Mouse (Mus musculus) embryonic facial prominence, embryonic 14.5 days (tissue): ENCODE measurements at regions not wholly inside any gene's neighbourhood (a gene's known extent, or its start where the extent isn't known, plus 50 kb on each side); places are given as distances from the start of the nearest gene placed in this dataset.

Experiments
- ATAC-seq: fragments of 200-750 bp; cut with Nextera tagmentation; 2 replicates; pipeline ENCODE4 v1.8.0; 2017; ENCODE audit warnings: low read depth, moderate number of reproducible peaks, moderate TSS enrichment
- DNase-seq: peaks from one replicate; pipeline ENCODE4 v3.0.0-alpha.2; 2015; ENCODE audit warnings: low spot score
- H3K27ac ChIP-seq: fragments of 300-500 bp; sonication (generic); replicated peaks from 2 replicates; pipeline ENCODE4 v1.5.1; 2014; ENCODE audit warnings: low read depth, mild to moderate bottlenecking, low read length, moderate library complexity
- H3K27me3 ChIP-seq: fragments of 300-500 bp; sonication (generic); replicated peaks from 2 replicates; pipeline ENCODE4 v1.6.1; 2014; ENCODE audit warnings: low read length; ENCODE audit not compliant: control insufficient read depth, insufficient read depth
- H3K36me3 ChIP-seq: fragments of 300-500 bp; sonication (generic); 2 replicates; pipeline ENCODE4 v1.6.1; 2014; ENCODE audit warnings: low read length, mixed read lengths; ENCODE audit not compliant: control insufficient read depth, insufficient read depth
- H3K4me1 ChIP-seq: fragments of 300-500 bp; sonication (generic); 2 replicates; pipeline ENCODE4 v1.6.1; 2014; ENCODE audit warnings: antibody characterized with exemption, low read length; ENCODE audit not compliant: control insufficient read depth, insufficient read depth
- H3K4me2 ChIP-seq: fragments of 300-500 bp; sonication (generic); 2 replicates; pipeline ENCODE4 v1.6.1; 2014; ENCODE audit warnings: low read depth, mild to moderate bottlenecking, low read length, moderate library complexity, mixed read lengths
- H3K4me3 ChIP-seq: fragments of 300-500 bp; sonication (generic); 2 replicates; pipeline ENCODE4 v1.5.1; 2014; ENCODE audit warnings: low read depth, mild to moderate bottlenecking, low read length
- H3K9ac ChIP-seq: fragments of 300-500 bp; sonication (generic); 2 replicates; pipeline ENCODE4 v1.6.1; 2014; ENCODE audit warnings: low read depth, mild to moderate bottlenecking, low read length, moderate library complexity, mixed read lengths
- H3K9me3 ChIP-seq: fragments of 300-500 bp; sonication (generic); 2 replicates; pipeline ENCODE4 v1.6.1; 2016; ENCODE audit warnings: low read length; ENCODE audit not compliant: control insufficient read depth
- WGBS: fragments of 180-500 bp; shearing (Covaris S2); extraction: QIAGEN DNeasy Blood & Tissue Kit; methylation state at CpG from one replicate; pipeline ENCODE4 v1.1.7; 2014; 5-methylcytosine and 5-hydroxymethylcytosine counted together

DNA sequence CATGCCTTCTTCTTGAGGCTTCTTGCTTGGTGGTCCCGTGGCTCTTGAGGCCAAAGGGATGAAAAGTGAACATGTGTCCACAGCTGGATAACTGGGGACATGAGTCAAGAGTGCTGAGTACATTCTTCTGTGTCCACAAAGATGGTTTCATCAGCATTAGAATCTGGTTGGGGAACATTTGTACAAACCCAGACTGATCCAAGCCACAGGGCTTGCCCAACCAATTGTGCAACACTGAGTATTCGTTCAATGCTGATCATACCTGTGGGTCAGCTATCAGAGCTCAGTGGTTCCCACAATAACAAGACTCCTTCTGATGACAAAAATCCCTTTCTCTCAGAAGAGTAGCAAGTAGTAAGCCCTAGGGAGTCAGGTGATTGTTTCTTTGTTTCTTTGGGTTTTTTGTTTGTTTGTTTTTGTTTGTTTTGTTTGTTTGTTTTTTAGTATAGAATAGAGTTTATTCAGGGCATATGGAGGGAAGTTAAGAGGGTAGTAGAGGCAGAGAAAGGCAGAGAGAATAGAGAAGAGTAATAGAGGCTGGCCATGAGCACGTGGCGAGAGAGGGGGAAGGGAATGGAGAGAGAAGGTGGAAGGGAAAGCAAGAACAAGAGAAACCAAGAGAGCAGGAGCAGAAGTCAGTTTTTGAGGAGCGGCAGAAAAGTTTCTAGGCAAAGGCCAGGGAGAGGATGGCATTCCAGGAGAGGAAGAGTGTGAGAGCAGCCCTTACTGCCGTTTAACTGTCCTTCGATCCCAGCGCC is 612.5 kb downstream of the Zfp706 start:
- no peak overlapping the region for H3K4me2 ChIP-seq
- H3K27ac ChIP-seq, result no peak overlapping the region
- 71% methylated on average over 8 of the region's 8 CpGs for WGBS
- no peak for ATAC-seq
- no peak overlapping the region for H3K9ac ChIP-seq
- no peaks in the 10 kb centered on the region for H3K27me3 ChIP-seq
- H3K9me3 ChIP-seq, result no peaks in the 10 kb centered on the region
- H3K4me3 ChIP-seq, result no peak overlapping the region
- no peaks in the 10 kb centered on the region for H3K36me3 ChIP-seq
- DNase-seq, result no peak
- peaks cover 13% of the 10 kb centered on the region; the same call in 1 of the 2 replicates for H3K4me1 ChIP-seq

GRCm38 (mm10) chr15:36389775-36390174 is 617.8 kb downstream of the Zfp706 start:
- Histone ChIP-seq H3K4me1 (no peaks in the 10 kb centered on the region), H3K4me2 (no peak overlapping the region), H3K27ac (no peak overlapping the region), H3K4me3 (no peak overlapping the region), H3K9ac (no peak overlapping the region), H3K36me3 (no peaks in the 10 kb centered on the region), H3K9me3 (no peaks in the 10 kb centered on the region), H3K27me3 (no peaks in the 10 kb centered on the region)
- DNase-seq, result no peak
- no peak for ATAC-seq
- whole genome bisulfite sequencing, result 40% methylated on average over 4 of the region's 4 CpGs

DNA sequence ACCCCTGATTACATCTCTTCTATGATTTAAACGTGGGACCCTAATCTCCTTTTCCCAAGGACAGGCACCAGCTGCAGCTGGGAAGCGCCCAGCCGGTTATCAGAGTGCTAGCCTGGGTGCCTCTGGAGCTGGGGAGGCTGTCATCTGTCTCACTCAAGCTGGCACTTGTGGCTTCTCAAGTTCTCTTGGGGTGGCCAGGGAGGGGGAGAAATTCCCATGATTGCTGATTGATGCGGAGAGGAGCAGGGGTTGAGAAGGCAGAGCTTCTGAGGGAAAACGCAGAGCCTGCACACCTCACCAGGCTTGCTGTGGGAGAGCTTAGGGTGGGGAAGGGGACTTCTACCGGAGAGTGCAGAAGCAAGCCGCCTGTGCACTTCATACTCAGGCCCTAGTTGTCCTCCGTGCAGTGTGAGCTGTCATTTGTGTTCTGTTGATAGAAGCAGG is 626.3 kb downstream of the Zfp706 start:
- no peaks in the 10 kb centered on the region for H3K36me3 ChIP-seq
- no peaks in the 10 kb centered on the region; the same call in 1 of the 2 replicates for H3K27me3 ChIP-seq
- peak overlapping the region; percentile 16 for H3K4me3 ChIP-seq
- WGBS, result 3% methylated on average over 8 of the region's 8 CpGs
- ATAC-seq (no peak), DNase-seq (no peak)
- 0 out of 2 replicates have a peak overlapping the region, but pooled peaks have one; percentile 3 for H3K9ac ChIP-seq
- no peaks in the 10 kb centered on the region for H3K9me3 ChIP-seq
- no peak overlapping the region for H3K27ac ChIP-seq
- peak overlapping the region; percentile 43 for H3K4me2 ChIP-seq
- H3K4me1 ChIP-seq, result peaks cover 3% of the 10 kb centered on the region; the same call in 1 of the 2 replicates

DNA sequence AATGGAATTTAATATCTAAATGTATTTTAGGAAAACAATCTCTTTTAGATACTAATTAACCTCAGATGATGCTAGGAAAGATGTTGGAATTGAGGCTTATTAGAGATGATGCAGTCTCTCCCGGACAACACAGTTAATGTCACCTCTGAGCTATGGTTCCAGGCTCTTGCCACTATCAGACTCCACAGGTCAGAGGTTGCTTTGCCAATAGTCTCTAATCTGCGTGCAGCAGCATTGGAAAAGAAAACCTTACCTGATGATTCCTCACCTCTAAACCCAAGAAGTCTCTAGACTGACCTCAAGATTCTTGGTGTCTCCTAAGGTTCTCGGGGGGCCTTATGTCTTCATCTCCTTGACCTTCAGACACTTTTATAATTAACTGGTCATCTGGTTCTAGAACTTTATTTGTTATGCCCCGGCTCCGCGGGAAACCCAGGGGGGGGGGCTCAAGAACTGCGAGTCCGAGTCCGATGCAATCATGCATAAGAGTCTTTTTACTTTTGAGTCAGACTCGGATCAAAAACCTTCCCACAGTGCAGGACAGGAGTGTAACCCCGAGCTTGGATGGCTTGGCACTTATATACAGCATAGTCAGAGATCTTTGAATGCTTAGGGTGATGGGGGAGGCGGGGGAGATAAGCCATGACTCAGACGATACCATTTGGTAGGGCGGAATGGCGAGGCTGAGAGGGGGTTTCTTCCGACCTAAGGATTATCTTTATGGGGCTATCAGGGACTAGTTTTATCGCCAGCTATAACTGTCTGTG is 626.9 kb downstream of the Zfp706 start:
- ATAC-seq (no peak), DNase-seq (no peak)
- peak overlapping the region; percentile 43 for H3K4me2 ChIP-seq
- no peaks in the 10 kb centered on the region for H3K36me3 ChIP-seq
- H3K27me3 ChIP-seq, result no peaks in the 10 kb centered on the region; the same call in 1 of the 2 replicates
- no peaks in the 10 kb centered on the region for H3K9me3 ChIP-seq
- H3K27ac ChIP-seq, result no peak overlapping the region
- H3K4me1 ChIP-seq, result peaks cover 3% of the 10 kb centered on the region; the same call in 1 of the 2 replicates
- 12% methylated on average over 17 of the region's 17 CpGs for WGBS
- 0 out of 2 replicates have a peak overlapping the region, but pooled peaks have one; percentile 3 for H3K9ac ChIP-seq
- peak overlapping the region; percentile 16 for H3K4me3 ChIP-seq

DNA sequence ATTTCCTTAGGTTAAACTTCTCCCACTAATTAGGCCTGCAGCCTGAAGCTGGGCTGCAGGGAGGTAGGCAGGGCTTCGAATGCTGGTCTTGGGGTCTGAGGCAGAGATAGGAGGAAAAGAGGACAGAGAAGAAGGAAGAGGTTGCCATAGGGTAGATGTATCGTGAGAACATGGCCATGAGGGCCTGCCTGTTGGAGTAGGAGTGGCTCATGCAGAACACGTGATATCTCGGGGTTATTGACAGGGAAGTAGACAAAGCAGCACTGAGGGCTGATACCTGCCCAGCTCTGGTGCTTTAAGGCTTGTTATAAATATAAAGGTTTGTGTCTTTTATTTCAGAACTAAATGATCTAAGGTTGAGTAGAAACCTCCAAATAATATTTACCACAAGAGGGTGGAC is 628.9 kb downstream of the Zfp706 start:
- 79% methylated on average over 4 of the region's 4 CpGs for WGBS
- no peak for ATAC-seq

DNA sequence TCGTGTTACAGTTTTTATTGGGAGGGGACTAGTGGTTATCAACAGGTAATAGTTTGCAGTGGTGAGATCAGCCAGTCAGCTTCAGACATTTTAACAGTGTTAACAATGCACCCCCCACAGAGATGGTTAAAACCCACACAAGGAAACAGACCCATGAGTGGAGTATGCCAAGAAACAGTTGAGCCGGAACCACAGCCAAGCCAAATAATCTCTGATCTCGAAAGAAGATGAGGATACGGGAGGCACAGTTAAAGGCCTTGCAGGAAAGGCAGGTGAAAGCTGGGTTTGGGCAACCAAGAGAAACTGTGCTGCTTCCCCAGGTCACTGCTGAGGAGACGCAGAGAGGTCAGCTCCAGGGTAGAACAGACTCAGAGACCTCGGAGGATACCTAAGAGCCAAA is 631.0 kb downstream of the Zfp706 start:
- no peak overlapping the region for H3K4me3 ChIP-seq
- H3K27me3 ChIP-seq, result no peaks in the 10 kb centered on the region
- H3K4me2 ChIP-seq, result no peak overlapping the region
- no peak overlapping the region for H3K9ac ChIP-seq
- no peaks in the 10 kb centered on the region for H3K36me3 ChIP-seq
- WGBS, result 63% methylated on average over 6 of the region's 6 CpGs
- H3K27ac ChIP-seq, result no peak overlapping the region
- no peak for ATAC-seq
- no peak for DNase-seq
- H3K4me1 ChIP-seq, result peaks cover 18% of the 10 kb centered on the region
- H3K9me3 ChIP-seq, result no peaks in the 10 kb centered on the region

More for the DNA sequence above, 628.9 kb downstream of the Zfp706 start:
- Histone ChIP-seq H3K4me2 (no peak overlapping the region), H3K4me3 (no peak overlapping the region), H3K27ac (no peak overlapping the region), H3K9me3 (no peaks in the 10 kb centered on the region), H3K27me3 (no peaks in the 10 kb centered on the region; the same call in 1 of the 2 replicates), H3K4me1 (peaks cover 15% of the 10 kb centered on the region), H3K36me3 (no peaks in the 10 kb centered on the region), H3K9ac (no peak overlapping the region)
- DNase-seq, result no peak

GRCm38 (mm10) chr15:36375549-36375885 is 632.1 kb downstream of the Zfp706 start:
- ATAC-seq (0 out of 2 replicates have a peak, but pooled peaks have one; percentile 9), DNase-seq (no peak)
- Histone ChIP-seq H3K27me3 (no peaks in the 10 kb centered on the region), H3K4me2 (peak overlapping the region; percentile 82), H3K36me3 (no peaks in the 10 kb centered on the region), H3K9ac (no peak overlapping the region), H3K27ac (no peak overlapping the region), H3K4me3 (peak overlapping the region; percentile 40), H3K9me3 (no peaks in the 10 kb centered on the region), H3K4me1 (peaks cover 18% of the 10 kb centered on the region)
- WGBS, result 6% methylated on average over 1 of the region's 1 CpGs

DNA sequence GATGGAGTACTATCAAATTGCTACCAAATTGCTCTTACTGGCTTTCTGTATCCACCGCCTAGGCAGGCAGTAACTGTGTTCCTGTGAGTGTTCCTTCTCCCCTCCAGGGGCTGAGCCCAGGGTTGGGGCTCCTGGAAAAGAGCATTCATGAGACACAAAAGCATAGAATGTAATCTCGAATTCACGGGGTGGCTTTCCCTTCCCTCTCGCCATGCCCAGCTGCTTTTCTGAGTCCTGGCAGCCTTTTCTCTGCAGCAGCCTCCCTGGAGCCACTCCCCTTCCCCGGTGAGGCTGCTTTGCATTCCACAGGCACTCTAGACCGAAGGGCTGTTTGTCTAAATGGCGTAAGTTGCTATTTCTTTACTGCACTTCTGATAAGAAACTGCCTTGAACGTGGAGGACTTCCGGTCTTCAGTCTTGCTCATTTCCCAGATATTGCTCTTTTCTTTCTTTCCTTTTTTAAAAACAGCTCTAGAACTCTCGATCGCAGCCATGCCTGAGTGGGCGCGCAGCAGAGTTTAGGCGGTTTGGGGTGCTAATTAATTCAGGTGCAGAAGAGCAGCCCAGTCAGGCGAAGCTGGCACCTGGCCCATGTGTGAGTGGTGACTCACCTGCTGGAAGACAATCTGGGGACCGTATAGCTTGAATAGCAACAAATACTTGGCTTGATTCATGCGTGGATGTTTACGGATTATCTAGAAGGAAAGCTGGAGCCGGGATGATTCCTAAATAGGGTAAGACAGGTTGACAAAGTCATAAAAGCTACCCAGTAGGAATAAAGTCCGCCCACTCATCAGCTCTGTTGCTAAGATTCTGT is 632.6 kb downstream of the Zfp706 start:
- Histone ChIP-seq H3K9me3 (no peaks in the 10 kb centered on the region), H3K4me1 (peaks cover 18% of the 10 kb centered on the region), H3K27ac (peak overlapping the region; percentile 72), H3K9ac (peak overlapping the region; percentile 56), H3K36me3 (no peaks in the 10 kb centered on the region), H3K4me3 (peak overlapping the region; percentile 40), H3K27me3 (no peaks in the 10 kb centered on the region), H3K4me2 (peak overlapping the region; percentile 82)
- DNase-seq (peak; percentile 82), ATAC-seq (peak; percentile 79)
- WGBS, result 2% methylated on average over 20 of the region's 20 CpGs
